Mouse (Mus musculus) liver, adult 2 months (tissue): ENCODE measurements around the gene Apobr.

Experiments
- CTCF ChIP-seq: fragments of 200-500 bp; IDR thresholded peaks from 2 replicates; pipeline ENCODE4 v1.5.1; 2011; ENCODE audit warnings: low read depth, low read length, control low read depth
- POLR2A ChIP-seq: fragments of 200-500 bp; IDR thresholded peaks from 2 replicates; pipeline ENCODE4 v1.6.1; 2011; ENCODE audit warnings: low read length, control low read depth; ENCODE audit not compliant: insufficient read depth; ENCODE audit errors: extremely low read depth

- TF ChIP-seq CTCF (no peak), POLR2A (no peak)
Measured at GRCm38 (mm10) chr7:126585717-126586116, 975 bp downstream of the Apobr start, which contains the start of gene Cln3.
